Mouse (Mus musculus) myocyte (in vitro differentiated cells): ENCODE data around the gene Aamp.
"Not testable (repeated sequence)": the region's sequence is repeated elsewhere in the genome, so short reads cannot be mapped to it uniquely, and the experiment has no call there.

Experiments
- E2F4 ChIP-seq: IDR thresholded peaks from one replicate; pipeline ENCODE4 v1.6.1; 2011; ENCODE audit warnings: mild to moderate bottlenecking, control low read depth, moderate library complexity; ENCODE audit not compliant: insufficient read depth
- MAX ChIP-seq: IDR thresholded peaks from one replicate; pipeline ENCODE4 v1.6.1; 2011; ENCODE audit warnings: low read depth, mild to moderate bottlenecking, control low read depth
- MYOD1 ChIP-seq, 3 experiments: IDR thresholded peaks; one replicate each; pipeline ENCODE4 v1.6.1; 2011; ENCODE audit warnings: control low read depth in 2 of 3, low read depth in 2 of 3, mild to moderate bottlenecking in 2 of 3, moderate library complexity in 1 of 3; ENCODE audit not compliant: insufficient read length in 2 of 3, control insufficient read depth in 1 of 3
- POLR2A ChIP-seq: IDR thresholded peaks from one replicate; pipeline ENCODE4 v1.6.1; 2011; ENCODE audit warnings: low read depth, mild to moderate bottlenecking, control low read depth, moderate library complexity; ENCODE audit not compliant: insufficient read length
- USF1 ChIP-seq: IDR thresholded peaks from one replicate; pipeline ENCODE4 v1.6.1; 2011; ENCODE audit warnings: low read depth, mild to moderate bottlenecking, control low read depth, moderate library complexity

- TF ChIP-seq E2F4; POLR2A; MAX; MYOD1 (IDR thresholded peaks at IDR 0.05; ENCODE audit: control insufficient read depth in 1 of 3, insufficient read length in 2 of 3, low read depth in 2 of 3); USF1: not testable (repeated sequence)
Observed at GRCm38 (mm10) chr1:74286869-74287607, 2.5 kb upstream of the Aamp start.
